Mouse (Mus musculus): ENCODE data around the gene Padi1.

Padi1 gene

DNA sequence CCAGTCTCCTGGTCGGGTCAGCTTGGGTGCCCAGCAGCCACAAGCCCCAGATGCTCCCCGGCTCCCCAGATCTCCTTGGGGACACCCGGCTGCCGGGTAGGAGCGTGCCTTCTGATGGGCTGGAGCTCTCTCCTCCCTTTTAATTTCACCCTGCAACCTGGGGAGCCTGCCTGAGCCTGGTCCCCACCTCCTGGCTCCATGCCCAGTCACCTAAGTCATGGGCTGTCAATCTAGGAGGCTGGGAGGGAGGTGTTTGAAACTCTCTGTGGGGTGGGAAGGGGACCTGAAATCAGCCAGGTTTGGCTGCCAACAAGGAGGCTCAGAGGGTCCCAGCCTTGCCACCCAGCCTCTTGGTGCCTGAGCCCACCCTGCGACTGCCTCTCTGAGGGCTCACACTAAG is at the start of gene Padi1:
Padi1 (minus strand) TSS at position 113 of the 400 bp plus-strand sequence.
- no peak for DNase-seq

DNA sequence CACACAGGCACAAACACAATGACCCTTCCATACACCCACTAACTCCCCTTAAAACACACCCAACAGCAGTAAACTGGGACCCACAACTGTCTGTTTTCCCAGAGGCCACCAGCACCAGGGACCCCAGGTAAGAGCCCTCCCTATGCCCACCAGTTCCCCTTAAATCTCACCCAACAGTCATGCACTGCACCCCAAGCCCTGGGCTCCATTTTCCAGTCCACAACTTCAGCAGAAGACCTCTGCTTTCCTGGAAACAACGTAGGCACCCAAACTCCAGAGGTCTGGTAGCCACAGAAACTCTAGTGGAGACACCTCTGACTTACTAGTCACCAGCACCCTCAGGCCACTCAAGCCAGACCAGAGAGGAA is 46.6 kb upstream of the Padi1 start:
- no peak for DNase-seq

DNA sequence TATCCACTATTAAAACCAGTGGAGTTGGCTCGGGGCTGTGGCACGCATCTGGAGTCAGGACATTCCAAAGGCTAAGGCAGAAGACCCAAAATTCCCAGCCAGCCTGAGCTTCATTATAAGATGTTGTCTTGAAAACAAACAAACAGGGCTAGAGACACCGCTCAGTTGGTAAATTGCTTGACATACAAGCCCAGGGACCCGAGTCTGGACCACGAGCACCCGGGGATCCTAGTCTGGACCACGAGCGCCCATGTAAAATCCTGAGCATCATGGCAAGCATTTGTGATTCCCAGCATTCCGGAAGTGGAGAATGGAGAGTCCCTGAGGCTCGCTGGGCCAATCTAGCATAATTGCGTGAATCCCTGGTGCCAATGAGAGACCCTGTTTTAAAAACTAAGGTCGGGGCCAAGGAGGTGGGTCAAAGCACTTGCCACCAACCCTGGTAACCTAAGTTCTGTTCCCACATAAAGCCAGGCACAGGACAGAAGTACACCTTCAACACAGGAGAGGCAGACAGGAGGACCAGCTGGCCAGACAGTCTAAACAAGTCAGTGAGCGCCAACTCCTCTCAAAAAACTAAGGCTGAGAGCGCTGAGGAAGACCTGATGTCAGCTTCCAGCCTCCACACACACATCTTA is 46.1 kb upstream of the Padi1 start:
- DNase-seq, result no peak

DNA sequence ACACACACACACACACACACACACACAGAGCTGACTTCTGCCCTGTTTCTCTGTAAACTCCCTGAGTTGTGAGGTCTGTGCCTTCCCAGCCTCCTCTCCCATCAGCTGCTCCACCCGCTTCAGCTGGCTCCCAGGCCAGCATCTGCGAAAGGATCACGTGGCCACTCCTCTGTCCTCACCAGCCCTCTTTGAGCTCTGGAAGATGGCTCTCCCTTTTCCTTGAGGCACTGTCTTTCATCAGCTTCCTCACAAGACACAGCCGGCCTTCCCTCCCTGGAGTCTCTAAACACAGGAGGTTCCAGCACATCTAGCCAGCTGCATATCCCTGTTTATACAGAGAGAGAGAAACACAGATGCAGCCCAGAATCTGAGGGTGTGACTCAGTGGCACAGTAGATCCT is 38.3 kb upstream of the Padi1 start:
- no peak for DNase-seq

DNA sequence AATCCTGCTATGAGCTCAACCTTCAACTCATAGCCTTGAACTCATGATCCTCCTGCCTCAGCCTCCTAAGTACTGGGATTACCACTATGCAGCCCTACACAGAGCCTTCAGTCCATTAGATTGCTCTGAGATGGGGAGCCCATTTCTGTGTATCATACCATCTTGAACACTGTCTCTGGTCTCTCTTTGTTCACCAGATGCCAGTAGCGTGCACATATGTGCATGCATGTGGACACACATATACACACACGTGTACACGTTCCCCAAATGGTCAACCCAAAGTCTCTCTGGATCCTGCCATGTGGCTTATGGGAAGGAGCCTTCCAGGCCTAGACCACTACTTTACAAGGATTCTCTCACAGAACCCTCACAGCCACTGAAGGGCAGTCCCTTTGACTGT is 37.4 kb upstream of the Padi1 start:
- no peak for DNase-seq

DNA sequence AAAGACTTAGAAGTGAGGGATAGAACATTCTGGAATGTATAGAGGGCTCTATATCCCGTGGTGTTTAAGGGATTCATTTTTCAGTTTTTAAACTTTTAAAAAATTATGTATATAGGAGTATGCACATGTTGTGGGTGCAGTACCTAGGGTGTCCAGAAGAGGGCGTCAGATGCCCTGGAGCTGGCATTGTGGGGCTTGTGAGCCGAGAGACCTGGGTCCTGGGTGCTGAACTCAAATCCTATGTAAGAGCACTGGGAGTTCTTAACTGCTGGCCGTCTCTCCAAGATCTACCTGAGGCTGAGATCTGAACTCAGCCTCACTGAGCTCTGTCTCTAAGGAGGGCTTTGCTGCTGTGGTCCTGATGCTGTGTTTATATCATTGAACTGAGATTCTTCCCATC is 36.8 kb upstream of the Padi1 start:
- no peak for DNase-seq

DNA sequence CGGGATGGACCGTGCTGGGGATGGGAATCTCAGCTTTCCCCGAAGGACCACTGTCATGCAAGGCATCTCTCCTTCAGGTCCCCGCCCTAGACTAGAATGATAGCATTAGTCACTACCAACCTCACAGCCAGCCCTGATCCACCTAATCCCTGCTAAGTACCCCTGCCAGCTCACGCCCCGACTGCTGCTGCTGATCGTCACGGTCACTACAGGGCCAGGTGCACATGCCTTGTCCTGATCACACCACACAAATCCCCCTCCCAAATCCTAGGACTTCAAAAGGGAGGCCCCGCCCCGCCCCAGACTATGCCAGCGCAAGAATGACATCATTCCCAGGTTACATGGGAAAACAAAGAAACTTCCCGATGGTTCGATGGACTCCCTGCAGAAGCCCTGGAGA is 36.2 kb upstream of the Padi1 start:
- no peak for DNase-seq

DNA sequence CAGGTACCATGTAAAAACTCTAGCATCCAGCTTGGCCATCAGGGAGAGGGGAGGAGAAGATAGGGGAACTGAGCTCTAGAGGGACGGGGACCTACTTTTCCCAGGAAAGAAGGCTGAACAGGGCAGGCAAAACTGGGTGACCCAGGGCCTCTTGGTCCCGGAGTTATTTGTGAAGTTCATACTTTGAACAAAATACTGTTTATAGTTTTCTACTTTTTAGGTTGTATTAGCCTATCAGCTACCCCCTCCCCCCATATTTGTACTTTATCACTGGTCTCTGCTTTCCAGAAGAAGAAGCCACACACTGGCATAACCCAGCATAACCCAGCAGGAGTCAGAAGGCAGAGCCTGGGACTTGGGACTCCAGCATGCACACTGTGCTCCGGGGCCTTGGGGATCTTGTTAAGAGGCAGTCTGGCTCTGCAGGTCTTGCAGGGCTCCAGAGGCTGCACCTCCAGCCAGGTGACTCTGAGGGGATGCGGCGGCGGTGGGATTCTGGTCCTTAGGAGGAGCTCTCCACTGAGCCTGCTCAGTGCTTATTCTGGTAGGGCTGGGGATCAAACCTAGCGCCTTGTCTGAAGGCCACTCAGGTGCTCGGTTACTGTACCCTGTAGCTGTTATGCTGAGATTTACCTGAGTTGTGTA is 35.6 kb upstream of the Padi1 start:
- DNase-seq, result no peak

DNA sequence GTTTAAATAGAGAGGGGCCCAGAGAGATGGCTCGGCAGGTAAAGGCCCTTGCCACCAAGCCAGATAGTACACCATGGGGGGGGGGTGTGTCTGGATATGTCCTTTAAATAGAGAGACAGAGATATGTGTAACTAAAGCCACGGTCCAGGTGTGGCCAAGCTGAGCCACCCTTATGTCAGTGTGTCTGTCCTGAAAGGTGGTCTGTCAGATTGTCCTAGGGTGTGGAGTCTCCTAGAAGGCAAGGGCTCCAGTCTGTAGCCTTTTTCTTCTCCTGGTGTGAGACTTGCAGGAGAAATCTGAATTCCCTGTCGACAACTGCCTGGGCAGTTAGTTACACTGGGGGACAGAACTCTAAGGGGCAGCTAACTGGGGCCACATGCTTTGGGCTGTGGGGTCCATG is 34.6 kb upstream of the Padi1 start:
- no peak for DNase-seq

DNA sequence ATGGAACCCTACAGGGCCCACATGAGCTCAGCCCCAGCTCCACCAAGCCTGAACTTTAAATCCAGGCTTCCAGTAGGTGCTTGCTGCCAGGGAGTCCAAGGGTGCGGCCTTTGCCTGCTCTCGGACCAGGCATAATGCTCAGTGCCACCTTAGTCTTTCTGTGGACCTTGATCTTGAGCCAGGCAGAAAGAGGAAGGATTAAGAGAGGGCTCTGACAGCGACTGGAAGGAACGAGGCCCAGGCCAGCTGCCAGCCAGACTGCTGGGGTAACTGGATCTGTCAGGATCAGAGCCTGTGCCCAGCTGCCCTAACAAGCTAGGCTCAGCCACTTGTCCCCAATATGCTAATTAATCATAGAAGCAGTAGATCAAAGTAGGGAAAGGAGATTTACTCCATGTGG is 34.2 kb upstream of the Padi1 start:
- DNase-seq, result peak; percentile 23

DNA sequence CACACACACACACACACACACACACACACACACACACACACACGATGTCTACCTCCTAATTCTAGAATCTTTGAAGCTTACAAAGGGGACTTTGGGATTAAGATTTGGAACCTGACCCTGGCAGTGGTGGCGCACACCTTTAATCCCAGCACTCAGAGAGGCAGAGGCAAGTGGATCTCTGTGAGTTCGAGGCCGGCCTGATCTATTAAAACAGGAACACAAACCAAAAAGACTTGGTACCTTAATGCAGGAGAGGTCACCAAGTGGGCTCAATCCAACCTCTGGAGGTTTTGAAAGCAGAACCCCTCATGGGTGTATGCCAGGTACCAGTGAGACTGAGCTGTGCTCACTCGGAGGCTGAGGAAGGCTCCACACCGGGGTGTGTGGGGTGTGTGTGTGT is 33.5 kb upstream of the Padi1 start:
- DNase-seq, result no peak

DNA sequence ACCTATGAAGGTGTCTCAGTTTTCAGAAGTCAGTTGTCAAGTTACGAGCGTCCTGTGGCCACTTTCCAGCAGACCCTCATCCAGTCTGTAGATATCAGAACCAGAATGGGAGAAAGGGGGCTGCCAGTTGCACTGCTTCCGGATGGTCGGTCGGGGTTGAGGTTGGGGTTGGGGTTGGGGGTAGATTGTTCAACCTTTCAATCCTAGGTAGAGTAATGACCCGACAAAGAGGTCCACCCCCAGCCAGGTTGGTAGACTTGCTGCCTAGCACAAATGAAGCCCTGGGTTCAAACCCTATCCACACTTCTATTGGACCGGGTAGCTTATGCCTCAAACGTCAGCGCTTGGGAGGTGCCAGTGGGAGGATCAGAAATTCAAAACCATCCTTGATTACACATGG is 33.1 kb upstream of the Padi1 start:
- DNase-seq, result no peak

DNA sequence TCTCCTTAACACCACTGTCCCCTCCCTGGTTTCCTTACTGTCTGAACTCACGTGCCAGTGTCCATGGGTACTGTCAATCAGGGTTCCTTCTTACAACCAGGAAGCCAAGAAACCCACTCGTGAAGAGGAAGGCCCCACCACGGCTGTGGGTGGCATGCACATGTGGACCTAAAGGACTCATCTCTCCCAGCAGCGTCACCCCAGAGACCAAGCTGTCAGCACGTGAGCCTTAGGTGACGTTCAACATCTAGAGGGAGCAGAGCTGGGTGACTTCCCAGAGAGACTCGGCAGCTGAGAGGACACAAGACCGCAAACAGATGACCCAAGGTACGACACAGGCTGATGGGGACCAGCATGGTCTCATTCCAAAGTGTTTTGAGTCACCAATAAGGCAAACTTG is 31.9 kb upstream of the Padi1 start:
- no peak for DNase-seq

DNA sequence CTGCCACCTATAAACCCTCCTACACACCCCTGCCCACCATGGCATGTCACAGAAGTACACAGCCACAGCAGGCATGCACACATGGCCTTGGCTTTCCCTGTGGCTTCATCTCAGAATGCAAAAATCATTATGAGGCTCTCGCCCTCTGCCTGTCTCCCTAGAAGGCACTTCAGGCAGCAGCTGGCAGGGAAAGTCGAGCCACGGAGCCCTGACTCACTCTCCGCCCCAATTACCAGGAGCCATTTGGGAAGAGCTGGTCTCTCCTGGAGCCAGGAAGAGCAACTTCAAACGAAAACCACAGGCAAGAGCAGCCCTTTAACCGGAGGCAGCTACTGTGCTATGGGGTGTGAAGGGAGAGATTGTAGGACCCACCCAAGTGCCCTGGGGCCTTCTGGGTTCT is 31.1 kb upstream of the Padi1 start:
- DNase-seq, result no peak

DNA sequence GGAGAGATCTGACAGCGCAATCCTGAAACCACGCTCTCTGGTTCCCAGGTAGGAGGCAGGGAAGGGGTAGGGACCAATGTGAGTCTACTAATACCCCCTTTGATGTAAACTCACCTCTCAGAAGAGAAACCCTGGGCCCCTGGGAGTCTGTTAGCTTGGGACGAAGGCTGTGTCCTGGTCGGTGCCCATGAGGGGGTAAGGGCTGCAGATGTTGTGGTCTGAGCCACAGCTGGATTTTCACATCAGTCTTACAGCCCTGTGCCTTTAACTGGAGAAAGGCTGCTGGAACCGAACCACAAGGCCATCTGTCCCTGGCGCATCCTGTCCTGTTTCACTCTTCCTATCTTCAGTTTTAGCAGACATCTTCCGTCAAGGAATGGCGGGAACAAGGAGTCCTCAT is 30.6 kb upstream of the Padi1 start:
- no peak for DNase-seq

DNA sequence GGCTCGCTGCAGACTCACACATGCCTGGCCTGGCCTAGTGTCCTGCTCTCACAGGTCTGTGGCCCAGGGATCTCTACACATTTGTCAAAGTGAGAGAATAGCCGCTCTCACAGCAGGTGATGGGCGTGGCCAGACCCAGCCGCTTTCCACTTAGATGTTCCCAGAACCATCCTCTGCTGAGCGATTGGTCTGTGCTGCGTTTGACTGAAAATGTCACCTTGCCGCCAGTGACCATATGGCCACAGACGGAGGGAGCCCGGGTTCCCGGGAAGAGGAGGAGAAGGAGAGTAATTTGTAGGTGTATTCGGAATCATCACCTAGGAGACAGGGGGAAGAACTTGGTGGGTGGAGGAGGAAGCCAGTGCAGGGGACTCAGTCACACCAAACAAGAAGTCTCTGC is 27.4 kb upstream of the Padi1 start:
- no peak for DNase-seq

DNA sequence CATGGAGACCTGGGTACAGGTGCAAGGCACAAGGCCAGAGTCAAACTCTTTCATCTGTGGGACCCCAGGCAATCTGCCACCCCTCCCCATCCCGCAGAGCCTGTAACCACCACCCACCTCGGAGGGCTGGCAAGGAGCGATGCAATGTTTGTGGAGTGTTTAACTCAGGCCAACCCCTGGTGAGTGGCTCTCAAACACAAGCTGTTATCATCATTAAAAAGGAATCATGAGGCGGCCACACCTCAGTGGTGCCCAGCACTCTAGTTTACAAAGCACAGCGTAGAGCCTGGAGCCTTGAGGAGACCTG is 27.1 kb upstream of the Padi1 start:
- no peak for DNase-seq

DNA sequence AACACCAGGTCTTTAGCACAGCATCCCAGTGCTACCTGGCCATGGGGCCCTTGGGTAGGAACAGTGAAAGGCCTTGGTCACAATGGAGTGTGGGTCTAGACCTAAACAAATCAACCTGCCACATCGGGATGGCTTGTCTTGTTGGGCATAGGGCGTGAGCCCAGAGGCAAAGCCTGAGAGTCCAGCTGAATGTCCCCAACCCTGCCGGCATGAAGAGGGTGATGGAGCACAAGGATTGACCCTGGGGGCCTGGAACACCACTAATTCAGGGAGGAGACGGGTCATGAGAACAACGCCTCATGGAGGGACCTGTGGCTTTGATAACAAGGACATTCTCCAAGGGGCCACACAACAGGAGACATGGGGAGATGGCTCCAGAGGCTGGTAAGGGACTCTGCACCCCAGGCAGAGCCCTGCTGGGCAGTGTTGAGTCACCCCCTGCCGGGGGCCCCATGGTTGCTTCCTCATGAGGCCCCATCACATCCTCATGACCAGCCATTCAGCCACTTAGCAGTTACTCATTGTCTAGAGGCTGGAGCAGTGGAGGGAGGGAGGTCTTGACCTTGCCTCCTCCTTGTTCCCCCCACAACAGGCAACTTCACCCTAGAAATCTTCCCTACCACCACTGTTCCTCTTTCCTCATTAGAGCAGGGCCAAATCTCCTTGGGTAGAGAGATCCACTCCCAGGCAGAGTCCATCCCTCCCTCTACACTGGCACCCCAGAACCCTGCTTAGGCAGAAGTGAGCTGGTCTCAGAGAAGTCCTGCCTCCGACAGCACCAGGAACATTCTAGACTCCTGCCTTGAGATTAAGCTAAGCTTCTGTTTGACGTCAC is 26.5 kb upstream of the Padi1 start:
- no peak for DNase-seq

DNA sequence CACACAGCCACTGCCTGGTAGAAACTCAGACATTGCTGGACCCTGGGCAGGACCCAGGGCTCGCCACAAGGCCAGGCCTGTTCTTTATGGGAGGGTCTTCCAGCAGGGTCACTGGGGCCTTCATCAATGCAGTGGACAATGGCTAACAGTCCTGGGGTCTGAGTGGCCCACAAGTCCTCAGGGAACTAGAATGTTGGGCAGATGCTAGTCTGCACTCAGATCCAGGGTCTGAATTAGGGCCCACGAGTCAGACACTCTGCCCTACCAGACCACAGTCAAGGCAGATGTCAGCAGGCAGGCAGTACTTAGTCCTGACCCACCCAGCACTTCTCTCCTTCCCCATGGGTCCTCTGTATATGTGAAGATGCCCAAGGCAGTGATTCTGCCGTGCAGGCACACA is 25.8 kb upstream of the Padi1 start:
- no peak for DNase-seq

DNA sequence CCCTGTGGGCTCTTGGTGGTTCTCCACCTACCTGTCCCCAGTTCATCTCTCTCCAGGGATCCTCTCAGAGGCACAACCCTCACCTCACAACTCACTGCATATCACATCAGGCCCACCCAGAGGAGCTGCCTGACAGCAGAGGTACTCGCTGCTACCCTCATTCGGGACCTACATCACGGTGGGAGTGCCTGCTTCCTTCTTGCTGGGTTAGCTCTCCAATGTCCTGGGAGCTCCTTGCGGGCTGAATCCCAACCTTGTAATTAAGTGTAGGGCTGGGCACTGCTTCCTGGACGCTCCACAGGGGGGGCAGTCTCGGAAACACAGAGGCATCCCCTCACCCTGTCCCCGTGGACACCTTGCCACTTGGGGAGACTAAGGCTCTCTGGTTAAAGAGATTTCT is 25.3 kb upstream of the Padi1 start:
- no peak for DNase-seq

DNA sequence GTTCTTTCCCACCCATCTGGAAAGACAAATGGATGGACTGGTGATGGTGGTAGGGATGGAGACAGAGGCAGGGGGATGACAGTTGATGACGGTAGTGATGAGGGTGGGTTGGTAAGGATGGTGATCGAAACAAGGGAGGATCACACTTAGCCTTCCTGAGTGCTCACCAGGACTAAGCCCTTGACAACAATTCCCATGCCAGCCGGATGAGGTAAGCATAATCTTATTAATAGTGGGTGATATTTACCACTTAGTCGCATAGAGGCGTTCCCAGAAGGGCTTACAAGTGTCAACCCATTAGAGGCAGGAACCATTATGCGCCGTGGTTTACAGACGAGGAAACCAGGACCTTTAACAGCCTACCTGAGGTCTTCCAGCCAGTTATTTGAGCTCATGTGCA is 24.4 kb upstream of the Padi1 start:
- no peak for DNase-seq

DNA sequence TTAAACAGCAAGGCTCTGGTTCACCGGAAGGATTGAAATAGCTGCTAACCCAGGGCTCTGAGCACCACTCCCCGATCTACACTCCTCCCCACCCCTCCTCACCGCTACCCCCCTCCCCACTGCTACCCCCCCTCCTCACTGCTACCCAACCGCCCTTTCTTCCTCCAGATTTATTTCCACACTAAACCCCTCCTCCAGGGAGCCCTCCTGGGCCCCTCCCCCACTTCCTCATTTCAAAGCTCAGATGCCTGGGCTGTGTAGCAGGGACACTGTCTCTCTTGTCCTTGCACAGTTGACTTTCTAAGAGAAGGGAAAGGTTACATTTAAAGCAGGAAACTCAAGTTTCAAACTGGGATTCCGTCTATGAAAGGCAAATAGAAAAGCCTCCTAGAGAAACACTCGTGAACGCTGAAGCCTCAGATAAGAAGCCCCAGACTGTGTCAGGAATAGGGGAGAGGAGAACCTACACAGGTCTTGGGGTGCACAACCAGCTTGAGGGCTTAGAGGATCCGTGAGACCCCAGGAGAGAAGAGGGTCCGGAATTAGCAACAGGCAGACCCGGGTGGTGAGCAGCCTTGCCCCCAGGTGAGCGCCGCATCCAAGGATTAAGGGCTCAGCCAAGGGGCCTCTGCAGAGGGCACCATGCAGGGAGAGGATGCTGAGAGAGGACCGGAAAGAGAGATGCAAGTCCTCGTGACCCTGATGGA is 23.1 kb upstream of the Padi1 start:
- no peak for DNase-seq

DNA sequence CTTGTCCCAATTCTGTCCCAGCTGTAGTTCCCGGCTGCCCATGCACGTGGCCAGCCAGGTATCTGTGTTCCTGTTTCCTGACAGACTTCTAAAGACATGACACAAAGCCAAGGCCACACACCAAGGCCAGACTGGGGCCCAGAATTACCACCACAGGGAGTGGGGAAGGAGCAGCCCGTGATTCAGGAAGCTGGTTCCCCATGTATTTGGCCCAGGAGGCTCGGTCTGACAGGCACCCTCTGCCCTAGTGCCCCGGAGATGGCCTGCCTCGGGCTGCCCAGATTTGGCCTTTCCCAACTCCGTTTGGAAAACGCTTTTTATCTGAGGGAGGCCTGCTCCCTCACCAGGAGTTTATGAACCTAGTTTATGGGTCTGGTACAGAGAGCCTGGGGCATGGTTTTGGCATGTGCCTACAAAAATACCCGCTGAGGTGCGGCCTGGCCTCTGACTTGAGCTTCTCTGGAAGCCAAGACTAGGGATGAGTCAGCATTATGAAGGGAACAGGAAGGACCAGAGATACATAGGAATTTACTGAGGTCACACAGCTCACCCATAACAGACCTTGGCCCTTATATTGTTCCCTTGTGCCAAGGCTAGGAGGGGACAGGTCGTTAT is 16.6 kb upstream of the Padi1 start:
- no peak for DNase-seq

DNA sequence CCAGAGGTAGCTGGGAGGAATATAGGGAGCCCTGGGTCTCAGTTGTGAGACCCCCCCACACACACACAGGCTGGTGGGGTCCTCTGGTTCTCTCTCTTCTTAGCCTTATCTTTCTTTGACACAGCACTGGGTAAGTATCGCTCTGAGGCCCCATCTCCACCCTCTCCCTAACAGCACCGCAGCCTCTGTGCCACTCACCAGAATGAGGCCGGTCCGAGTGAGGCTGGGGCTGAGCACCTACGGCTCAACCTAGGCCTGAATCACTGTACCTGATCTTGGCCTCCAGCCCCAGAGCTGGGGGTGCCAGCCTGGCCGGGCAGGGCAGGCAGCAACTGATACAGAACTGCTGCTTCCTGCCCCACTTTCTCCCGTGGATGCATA is 15.2 kb upstream of the Padi1 start:
- no peak for DNase-seq

Data from layer of hippocampus, adult 9-11 months (tissue).